Mouse (Mus musculus) limb, embryonic 13.5 days (tissue): Measurements from ENCODE around the gene Gm20547. TPM values are rescaled to one million over a fixed set of nuclear protein-coding genes. Genes with fewer than 3 reads are reported as not detected.
A peak's percentile ranks its signal among the peaks of the same experiment; 100 is the strongest.

Experiments
- ATAC-seq: fragments of 200-750 bp; cut with Nextera tagmentation; 2 replicates; pipeline ENCODE4 v1.8.0; 2017; ENCODE audit warnings: low read depth, moderate number of reproducible peaks, moderate TSS enrichment; ENCODE audit not compliant: low FRiP score
- H3K27ac ChIP-seq: fragments of 300-500 bp; sonication (generic); 2 replicates; pipeline ENCODE4 v1.5.1; 2015; ENCODE audit warnings: inconsistent platforms, mild to moderate bottlenecking, moderate library complexity
- H3K27me3 ChIP-seq: fragments of 300-500 bp; sonication (generic); 2 replicates; pipeline ENCODE4 v1.6.1; 2015; ENCODE audit warnings: mild to moderate bottlenecking, inconsistent platforms
- H3K36me3 ChIP-seq: fragments of 300-500 bp; sonication (generic); 2 replicates; pipeline ENCODE4 v1.6.1; 2015; ENCODE audit warnings: inconsistent platforms, mild to moderate bottlenecking, moderate library complexity
- H3K4me1 ChIP-seq: fragments of 300-500 bp; sonication (generic); 2 replicates; pipeline ENCODE4 v1.6.1; 2015; ENCODE audit warnings: inconsistent platforms
- H3K4me2 ChIP-seq: fragments of 300-500 bp; sonication (generic); replicated peaks from 2 replicates; pipeline ENCODE4 v1.6.1; 2015; ENCODE audit warnings: inconsistent platforms, mild to moderate bottlenecking, moderate library complexity
- H3K4me3 ChIP-seq: fragments of 300-500 bp; sonication (generic); 2 replicates; pipeline ENCODE4 v1.5.1; 2015; ENCODE audit warnings: moderate library complexity, mild to moderate bottlenecking, inconsistent platforms
- H3K9ac ChIP-seq: fragments of 300-500 bp; sonication (generic); 2 replicates; pipeline ENCODE4 v1.6.1; 2015; ENCODE audit warnings: mild to moderate bottlenecking, inconsistent platforms
- H3K9me3 ChIP-seq: fragments of 300-500 bp; sonication (generic); 2 replicates; pipeline ENCODE4 v1.6.1; 2016; ENCODE audit warnings: inconsistent platforms
- WGBS: fragments of 180-500 bp; shearing (Covaris S2); methylation state at CpG from one replicate; pipeline ENCODE4 v1.1.7; 2015; 5-methylcytosine and 5-hydroxymethylcytosine counted together
- polyA plus RNA-seq: library from polyadenylated mRNA; unstranded; fragments of >200 nt; fragmentation: Nextera tagmentation; extraction: Ambion mirVana; gene quantifications from 2 replicates; pipeline ENCODE4 v1.2.1, GENCODE M21; 2015

Gm20547 gene
- polyA plus RNA-seq, 1 experiment from 2014 or later, result not detected

- Histone ChIP-seq H3K9me3 (no peaks in the 10 kb centered on the region), H3K4me2 (no peak overlapping the region), H3K27me3 (peaks cover 3% of the 10 kb centered on the region; the same call in 1 of the 2 replicates), H3K36me3 (no peaks in the 10 kb centered on the region), H3K4me3 (no peak overlapping the region), H3K27ac (no peak overlapping the region), H3K9ac (no peak overlapping the region), H3K4me1 (0 out of 2 replicates have a peak, but pooled peaks cover 2% of the 10 kb centered on the region)
- no peak for ATAC-seq
- WGBS, result 86% methylated on average over 6 of the region's 6 CpGs
Observed at GRCm38 (mm10) chr17:34874321-34874720, 7.5 kb downstream of the Gm20547 start.

DNA sequence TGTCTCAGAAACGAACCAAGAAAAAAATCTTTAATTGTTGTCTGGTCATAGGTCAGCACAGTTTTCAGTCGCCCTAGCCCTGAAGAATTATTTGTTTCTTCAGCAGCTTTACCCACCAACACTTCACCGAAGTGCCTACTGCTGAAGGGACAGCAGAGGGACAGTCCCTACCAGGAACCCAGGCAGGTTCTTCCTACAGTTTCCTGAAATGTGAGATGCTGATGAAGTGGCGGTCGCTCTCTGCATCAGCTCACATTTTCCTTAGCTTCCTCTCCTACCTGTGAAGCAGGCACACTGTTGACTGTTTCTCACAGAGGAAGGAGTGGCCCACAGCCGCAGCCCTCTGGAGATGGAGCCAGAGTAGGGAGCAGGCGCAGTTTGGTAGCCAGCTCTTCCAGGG lies 15.9 kb downstream of the Gm20547 start:
- ATAC-seq, result no peak

GRCm38 (mm10) chr17:34862416-34863081 lies 19.3 kb downstream of the Gm20547 start, which contains the start of gene Cfb:
TSS of gene Cfb (minus strand) at chr17:34862518.
- Histone ChIP-seq H3K9me3 (no peaks in the 10 kb centered on the region), H3K9ac (peak within 1 kb of the TSS; percentile 10), H3K27ac (no peak within 1 kb of the TSS), H3K4me2 (no peak within 1 kb of the TSS), H3K36me3 (peaks cover 8% of the 10 kb centered on the region), H3K27me3 (peaks cover 4% of the 10 kb centered on the region; the same call in 1 of the 2 replicates), H3K4me3 (no peak within 1 kb of the TSS), H3K4me1 (no peaks in the 10 kb centered on the region)
- no peak for ATAC-seq
- 54% methylated on average over 8 of the region's 8 CpGs for WGBS

More for the DNA sequence above, 15.9 kb downstream of the Gm20547 start:
- Histone ChIP-seq H3K27me3 (peaks cover 4% of the 10 kb centered on the region; the same call in 1 of the 2 replicates), H3K36me3 (no peaks in the 10 kb centered on the region), H3K4me2 (no peak overlapping the region), H3K4me1 (no peaks in the 10 kb centered on the region), H3K4me3 (no peak overlapping the region), H3K27ac (no peak overlapping the region), H3K9me3 (no peaks in the 10 kb centered on the region), H3K9ac (no peak overlapping the region)
- 53% methylated on average over 7 of the region's 7 CpGs for WGBS

DNA sequence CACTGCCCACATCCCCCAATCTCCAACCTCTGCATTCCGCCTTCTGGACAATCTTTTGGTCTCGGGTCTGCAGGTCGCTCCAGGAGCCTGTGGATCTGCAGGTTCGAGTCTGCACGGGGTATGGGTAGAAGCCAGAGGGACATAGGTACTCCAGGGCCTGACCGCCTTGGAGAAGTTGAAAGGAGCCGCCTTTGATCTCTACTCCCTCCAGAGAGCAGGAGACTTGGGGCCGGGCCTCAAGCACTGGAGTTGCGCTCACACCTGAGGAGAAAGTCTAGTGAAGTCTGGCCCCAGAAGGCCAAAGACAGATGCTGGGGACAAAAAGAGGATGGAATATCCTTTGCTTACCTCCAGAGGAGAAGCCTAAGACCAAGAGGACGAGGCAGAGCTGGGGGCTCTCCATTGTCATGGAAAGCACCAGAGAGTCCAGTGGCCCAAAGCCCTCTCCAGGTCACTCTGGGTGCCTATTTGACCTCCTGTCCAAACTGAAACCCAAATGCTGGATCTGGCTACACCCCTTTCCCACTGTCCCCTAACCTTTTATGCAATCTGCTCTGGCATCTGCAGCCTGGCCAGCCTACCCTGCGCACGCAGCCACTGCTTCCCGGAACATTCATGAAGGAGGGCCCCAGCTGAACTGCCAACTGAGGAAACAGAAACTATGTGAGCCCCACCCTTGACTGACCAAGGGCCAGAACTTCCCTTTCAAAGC lies 20.0 kb downstream of the Gm20547 start:
- H3K9ac ChIP-seq, result peak overlapping the region; percentile 10; the same call in 1 of the 2 replicates
- no peak overlapping the region for H3K4me3 ChIP-seq
- H3K36me3 ChIP-seq, result peaks cover 15% of the 10 kb centered on the region
- ATAC-seq, result no peak
- H3K4me2 ChIP-seq, result no peak overlapping the region
- no peak overlapping the region for H3K27ac ChIP-seq
- H3K4me1 ChIP-seq, result no peaks in the 10 kb centered on the region
- no peaks in the 10 kb centered on the region for H3K9me3 ChIP-seq
- 66% methylated on average over 13 of the region's 13 CpGs for WGBS
- H3K27me3 ChIP-seq, result peaks cover 4% of the 10 kb centered on the region; the same call in 1 of the 2 replicates

DNA sequence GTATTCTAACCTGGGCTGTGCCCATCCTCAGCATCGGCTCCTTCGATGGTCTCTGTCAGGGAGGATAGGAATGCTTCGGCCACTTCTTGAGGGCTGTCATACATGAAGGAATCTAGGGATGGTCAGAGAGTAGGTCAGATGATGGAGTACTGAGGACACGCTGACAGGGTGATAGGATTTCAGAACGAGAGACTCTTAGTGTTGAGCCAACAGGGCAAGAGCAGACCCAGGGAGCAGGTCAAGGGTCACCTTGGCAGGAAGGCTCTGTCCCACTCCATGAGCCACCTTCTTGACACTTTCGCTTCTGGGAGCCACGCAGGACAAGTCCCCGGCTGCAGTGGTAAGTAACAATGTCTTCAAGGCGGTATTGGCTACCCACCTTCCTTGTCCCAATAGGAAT lies 21.3 kb downstream of the Gm20547 start:
- H3K4me3 ChIP-seq, result no peak overlapping the region

GRCm38 (mm10) chr17:34858670-34859069 lies 23.2 kb downstream of the Gm20547 start:
- peaks cover 46% of the 10 kb centered on the region for H3K36me3 ChIP-seq
- no peak overlapping the region for H3K4me3 ChIP-seq
- H3K9ac ChIP-seq, result no peak overlapping the region
- no peaks in the 10 kb centered on the region for H3K4me1 ChIP-seq
- 81% methylated on average over 4 of the region's 4 CpGs for WGBS
- no peak for ATAC-seq
- peaks cover 4% of the 10 kb centered on the region; the same call in 1 of the 2 replicates for H3K27me3 ChIP-seq
- H3K9me3 ChIP-seq, result no peaks in the 10 kb centered on the region
- no peak overlapping the region for H3K4me2 ChIP-seq
- H3K27ac ChIP-seq, result no peak overlapping the region

More for the DNA sequence above, 21.3 kb downstream of the Gm20547 start:
- Histone ChIP-seq H3K4me1 (no peaks in the 10 kb centered on the region), H3K27ac (no peak overlapping the region), H3K27me3 (peaks cover 4% of the 10 kb centered on the region; the same call in 1 of the 2 replicates), H3K9me3 (no peaks in the 10 kb centered on the region), H3K36me3 (peaks cover 27% of the 10 kb centered on the region), H3K9ac (no peak overlapping the region), H3K4me2 (no peak overlapping the region)
- WGBS, result 83% methylated on average over 9 of the region's 9 CpGs
- no peak for ATAC-seq

DNA sequence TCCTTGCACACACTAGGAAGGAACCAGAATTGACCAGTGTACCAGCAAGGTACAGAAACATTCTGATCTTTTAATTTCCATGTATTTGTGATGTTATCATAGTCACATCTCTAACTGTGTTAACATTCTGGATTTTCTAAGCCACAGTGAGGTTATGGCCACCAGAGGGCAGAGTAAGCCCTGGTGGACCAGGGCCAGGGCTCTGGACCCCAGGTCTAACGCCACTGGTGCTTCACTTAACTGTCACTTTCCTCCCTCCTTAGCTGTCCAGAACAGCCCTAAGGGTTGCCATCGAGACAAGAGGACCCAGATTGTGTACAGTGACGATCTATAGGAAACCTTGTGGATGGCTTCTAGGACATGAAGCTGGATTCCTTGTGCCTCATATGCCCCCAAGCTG lies 26.0 kb downstream of the Gm20547 start:
- Histone ChIP-seq H3K4me1 (peaks cover 13% of the 10 kb centered on the region), H3K36me3 (peaks cover 61% of the 10 kb centered on the region), H3K9me3 (no peaks in the 10 kb centered on the region), H3K27ac (no peak overlapping the region), H3K4me3 (no peak overlapping the region), H3K9ac (no peak overlapping the region), H3K27me3 (no peaks in the 10 kb centered on the region), H3K4me2 (no peak overlapping the region)
- WGBS, result 42% methylated on average over 3 of the region's 3 CpGs
- ATAC-seq, result no peak

DNA sequence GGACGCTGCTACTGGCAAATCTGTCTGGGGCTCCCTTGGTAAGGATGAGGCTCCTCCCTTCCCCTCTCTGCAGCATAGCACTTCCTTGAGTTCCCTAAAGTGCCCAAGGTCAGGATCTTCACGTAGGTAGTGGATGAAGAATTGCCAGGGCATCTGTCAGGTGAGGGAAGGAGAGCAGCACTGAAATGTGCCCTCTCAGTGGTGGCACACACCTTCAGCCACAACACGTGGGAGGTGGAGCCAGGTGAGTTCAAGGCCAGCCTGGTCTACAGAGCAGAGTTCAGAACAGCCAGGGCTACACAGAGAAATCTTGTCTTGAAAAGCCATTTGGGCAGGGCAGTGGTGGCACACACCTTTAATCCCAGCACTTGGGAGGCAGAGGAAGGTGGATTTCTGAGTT lies 27.1 kb downstream of the Gm20547 start:
- H3K36me3 ChIP-seq, result peaks cover 61% of the 10 kb centered on the region

DNA sequence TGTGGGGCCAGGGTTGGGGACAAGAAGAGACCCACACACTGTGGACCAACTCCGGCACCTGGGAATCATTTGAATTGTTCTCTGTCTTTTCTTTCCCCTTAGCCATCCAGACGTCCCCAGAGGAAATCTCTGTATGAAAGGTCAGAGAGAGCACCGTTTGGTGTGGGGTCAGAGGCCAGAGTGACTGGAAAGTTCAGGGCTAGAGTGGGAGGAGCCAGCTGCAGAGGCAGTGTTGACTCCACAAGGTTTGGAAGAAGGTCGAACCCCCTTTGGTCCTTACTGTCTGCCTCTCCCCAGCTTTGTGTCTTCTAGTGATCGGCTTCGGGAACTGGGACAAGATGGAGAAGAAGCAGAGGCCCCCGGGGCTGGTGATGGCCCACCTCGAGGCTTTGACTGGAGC lies 28.3 kb downstream of the Gm20547 start:
- no peak overlapping the region for H3K27ac ChIP-seq
- H3K9ac ChIP-seq, result no peak overlapping the region; the same call in 1 of the 2 replicates
- H3K4me1 ChIP-seq, result peaks cover 21% of the 10 kb centered on the region
- ATAC-seq, result no peak
- H3K4me2 ChIP-seq, result no peak overlapping the region
- no peak overlapping the region for H3K4me3 ChIP-seq
- WGBS, result 75% methylated on average over 8 of the region's 8 CpGs
- H3K9me3 ChIP-seq, result no peaks in the 10 kb centered on the region
- peaks cover 61% of the 10 kb centered on the region for H3K36me3 ChIP-seq
- no peaks in the 10 kb centered on the region for H3K27me3 ChIP-seq

More for the DNA sequence above, 27.1 kb downstream of the Gm20547 start:
- ATAC-seq, result no peak
- Histone ChIP-seq H3K4me2 (no peak overlapping the region), H3K9me3 (no peaks in the 10 kb centered on the region), H3K4me1 (peaks cover 15% of the 10 kb centered on the region), H3K4me3 (no peak overlapping the region), H3K27me3 (no peaks in the 10 kb centered on the region), H3K9ac (no peak overlapping the region), H3K27ac (no peak overlapping the region)
- 79% methylated on average over 3 of the region's 3 CpGs for WGBS

- H3K27ac ChIP-seq, result 0 out of 2 replicates have a peak overlapping the region, but pooled peaks have one; percentile 48
- peaks cover 21% of the 10 kb centered on the region for H3K4me1 ChIP-seq
- H3K27me3 ChIP-seq, result no peaks in the 10 kb centered on the region
- WGBS, result 1% methylated on average over 25 of the region's 25 CpGs
- H3K36me3 ChIP-seq, result peaks cover 60% of the 10 kb centered on the region
- no peaks in the 10 kb centered on the region for H3K9me3 ChIP-seq
- H3K4me2 ChIP-seq, result peak overlapping the region; percentile 88
- H3K4me3 ChIP-seq, result peak overlapping the region; percentile 89
- peak overlapping the region; percentile 89 for H3K9ac ChIP-seq
- peak; percentile 28 for ATAC-seq
Observed at GRCm38 (mm10) chr17:34850517-34851125, 31.2 kb downstream of the Gm20547 start.

- Histone ChIP-seq H3K27me3 (no peaks in the 10 kb centered on the region), H3K4me1 (peaks cover 21% of the 10 kb centered on the region), H3K9ac (peak within 1 kb of the TSS; percentile 89), H3K4me3 (peak within 1 kb of the TSS; percentile 89), H3K36me3 (peaks cover 62% of the 10 kb centered on the region), H3K4me2 (peak within 1 kb of the TSS; percentile 95), H3K27ac (0 out of 2 replicates have a peak within 1 kb of the TSS, but pooled peaks have one; percentile 48), H3K9me3 (no peaks in the 10 kb centered on the region)
- WGBS, result under 1% methylated on average over 64 of the region's 65 CpGs
- peak; percentile 97 for ATAC-seq
Observed at GRCm38 (mm10) chr17:34849722-34850516, 31.9 kb downstream of the Gm20547 start, which contains the start of the genes Skiv2l and Nelfe. TSS of gene Skiv2l (minus strand) at chr17:34850210. TSS of gene Nelfe (plus strand) at chr17:34850391.
